Mouse (Mus musculus) MEL (cell line): Measurements from ENCODE around the gene Itm2b. TPM values are rescaled to one million over a fixed set of nuclear protein-coding genes. Genes with fewer than 3 reads are reported as not detected.
A peak's percentile ranks its signal among the peaks of the same experiment; 100 is the strongest.

Source experiments
- DNase-seq: peaks from one replicate; pipeline ENCODE4 v3.0.0; 2011; ENCODE audit warnings: low read depth, low spot score
- H3K27ac ChIP-seq: 2 replicates; pipeline ENCODE4 v1.5.1; 2012; ENCODE audit warnings: low read depth, mild to moderate bottlenecking, control low read depth, low read length, moderate library complexity; ENCODE audit not compliant: control insufficient read depth
- H3K27me3 ChIP-seq, 2 experiments: fragments of 150-350 bp in 1 of 2; sonication (generic) in 1 of 2; 2 replicates each; pipeline ENCODE4 v1.6.1; 2012; ENCODE audit warnings: low read length in 2 of 2, mild to moderate bottlenecking in 2 of 2, improper control_type of control experiment in 1 of 2, moderate library complexity in 1 of 2; ENCODE audit not compliant: insufficient read depth in 2 of 2, control insufficient read depth in 1 of 2
- H3K36me3 ChIP-seq, 2 experiments: 2 replicates each; pipeline ENCODE4 v1.6.1; 2012 to 2014; ENCODE audit warnings: low read length in 2 of 2, improper control_type of control experiment in 1 of 2, inconsistent platforms in 1 of 2, mild to moderate bottlenecking in 1 of 2; ENCODE audit not compliant: insufficient read depth in 2 of 2, control insufficient read depth in 1 of 2
- H3K4me1 ChIP-seq, 2 experiments: fragments of 150-350 bp in 1 of 2; sonication (generic) in 1 of 2; 2 replicates each; pipeline ENCODE4 v1.6.1; 2012; ENCODE audit warnings: low read length in 2 of 2, improper control_type of control experiment in 1 of 2, mild to moderate bottlenecking in 1 of 2; ENCODE audit not compliant: insufficient read depth in 2 of 2, control insufficient read depth in 1 of 2
- H3K4me3 ChIP-seq, 2 experiments: fragments of 150-350 bp in 1 of 2; sonication (generic) in 1 of 2; 2 replicates each; pipeline ENCODE4 v1.5.1; 2012; ENCODE audit warnings: low read depth in 2 of 2, low read length in 2 of 2, mild to moderate bottlenecking in 2 of 2, moderate library complexity in 2 of 2, control low read depth in 1 of 2, improper control_type of control experiment in 1 of 2; ENCODE audit not compliant: control insufficient read depth in 1 of 2, insufficient read depth in 1 of 2
- H3K79me2 ChIP-seq: 2 replicates; pipeline ENCODE4 v1.6.1; 2012; ENCODE audit warnings: mild to moderate bottlenecking, low read length, moderate library complexity; ENCODE audit not compliant: control insufficient read depth, poor library complexity, insufficient read depth
- H3K9ac ChIP-seq: 2 replicates; pipeline ENCODE4 v1.6.1; 2012; ENCODE audit warnings: low read depth, mild to moderate bottlenecking, control low read depth, low read length, moderate library complexity; ENCODE audit not compliant: control insufficient read depth, poor library complexity, severe bottlenecking
- H3K9me3 ChIP-seq: fragments of 150-350 bp; sonication (generic); replicated peaks from 2 replicates; pipeline ENCODE4 v1.6.1; 2012; ENCODE audit warnings: mild to moderate bottlenecking, low read length, improper control_type of control experiment, moderate library complexity; ENCODE audit not compliant: insufficient read depth
- BHLHE40 ChIP-seq: IDR thresholded peaks from 2 replicates; pipeline ENCODE4 v1.6.1; 2012; ENCODE audit warnings: low read depth, mild to moderate bottlenecking, inconsistent platforms, low read length, improper control_type of control experiment, borderline replicate concordance
- CHD1 ChIP-seq: IDR thresholded peaks from 2 replicates; pipeline ENCODE4 v1.6.1; 2012; ENCODE audit warnings: low read depth, mild to moderate bottlenecking, inconsistent platforms, low read length, improper control_type of control experiment
- CHD2 ChIP-seq: IDR thresholded peaks from 2 replicates; pipeline ENCODE4 v1.6.1; 2011; ENCODE audit warnings: low read length, improper control_type of control experiment
- CTCF ChIP-seq, 3 experiments: IDR thresholded peaks in 2 of 3; conservative IDR thresholded peaks in 1 of 3; 2 replicates each; pipeline ENCODE4 v1.5.1; 2011 to 2012; ENCODE audit warnings: low read length in 3 of 3, low read depth in 2 of 3, mild to moderate bottlenecking in 2 of 3, improper control_type of control experiment in 1 of 3, inconsistent platforms in 1 of 3, mixed read lengths in 1 of 3, moderate library complexity in 1 of 3; ENCODE audit not compliant: control insufficient read depth in 1 of 3, insufficient read depth in 1 of 3, poor library complexity in 1 of 3, severe bottlenecking in 1 of 3
- E2F4 ChIP-seq: IDR thresholded peaks from 2 replicates; pipeline ENCODE4 v1.6.1; 2011; ENCODE audit warnings: low read depth, low read length, improper control_type of control experiment, borderline replicate concordance
- ELF1 ChIP-seq: IDR thresholded peaks from 2 replicates; pipeline ENCODE4 v1.6.1; 2014; ENCODE audit warnings: low read depth, mild to moderate bottlenecking, inconsistent platforms, low read length, improper control_type of control experiment, moderate library complexity
- EP300 ChIP-seq, 2 experiments: IDR thresholded peaks; 2 replicates each; pipeline ENCODE4 v1.6.1; 2011; ENCODE audit warnings: improper control_type of control experiment in 2 of 2, low read length in 2 of 2, low read depth in 1 of 2, mild to moderate bottlenecking in 1 of 2
- ETS1 ChIP-seq: IDR thresholded peaks from 2 replicates; pipeline ENCODE4 v1.6.1; 2012; ENCODE audit warnings: low read depth, mild to moderate bottlenecking, inconsistent platforms, low read length, improper control_type of control experiment, moderate library complexity
- GABPA ChIP-seq: IDR thresholded peaks from 2 replicates; pipeline ENCODE4 v1.6.1; 2012; ENCODE audit warnings: low read depth, mild to moderate bottlenecking, inconsistent platforms, low read length, improper control_type of control experiment, moderate library complexity
- GATA1 ChIP-seq: IDR thresholded peaks from 2 replicates; pipeline ENCODE4 v1.6.1; 2011; ENCODE audit warnings: low read depth, low read length, improper control_type of control experiment
- HCFC1 ChIP-seq: IDR thresholded peaks from 2 replicates; pipeline ENCODE4 v1.6.1; 2012; ENCODE audit warnings: low read depth, mild to moderate bottlenecking, inconsistent platforms, low read length, improper control_type of control experiment, moderate library complexity
- JUND ChIP-seq: IDR thresholded peaks from 2 replicates; pipeline ENCODE4 v1.6.1; 2011; ENCODE audit warnings: low read depth, mild to moderate bottlenecking, improper control_type of control experiment, low read length
- KAT2A ChIP-seq: conservative IDR thresholded peaks from 2 replicates; pipeline ENCODE4 v1.6.1; 2012; ENCODE audit warnings: low read depth, low read length, improper control_type of control experiment, inconsistent platforms
- MAFK ChIP-seq: IDR thresholded peaks from 2 replicates; pipeline ENCODE4 v1.6.1; 2011; ENCODE audit warnings: low read depth, mild to moderate bottlenecking, low read length, improper control_type of control experiment, borderline replicate concordance
- MAX ChIP-seq: IDR thresholded peaks from 2 replicates; pipeline ENCODE4 v1.6.1; 2011; ENCODE audit warnings: low read length, improper control_type of control experiment
- MAZ ChIP-seq: IDR thresholded peaks from 2 replicates; pipeline ENCODE4 v1.6.1; 2012; ENCODE audit warnings: low read depth, mild to moderate bottlenecking, inconsistent platforms, low read length, improper control_type of control experiment
- MXI1 ChIP-seq: IDR thresholded peaks from 2 replicates; pipeline ENCODE4 v1.6.1; 2011; ENCODE audit warnings: mild to moderate bottlenecking, low read depth, low read length, improper control_type of control experiment
- MYB ChIP-seq: IDR thresholded peaks from 2 replicates; pipeline ENCODE4 v1.6.1; 2011; ENCODE audit warnings: mild to moderate bottlenecking, low read depth, low read length, improper control_type of control experiment
- NELFE ChIP-seq: IDR thresholded peaks from 2 replicates; pipeline ENCODE4 v1.6.1; 2011; ENCODE audit warnings: low read depth, low read length, improper control_type of control experiment
- NRF1 ChIP-seq: IDR thresholded peaks from 2 replicates; pipeline ENCODE4 v1.6.1; 2014; ENCODE audit warnings: low read depth, mild to moderate bottlenecking, inconsistent platforms, low read length, improper control_type of control experiment, moderate library complexity; ENCODE audit not compliant: poor library complexity, insufficient read depth, severe bottlenecking
- POLR2A ChIP-seq, 2 experiments: IDR thresholded peaks; 2 replicates each; pipeline ENCODE4 v1.6.1; 2011 to 2012; ENCODE audit warnings: low read length in 2 of 2, mild to moderate bottlenecking in 2 of 2, control low read depth in 1 of 2, improper control_type of control experiment in 1 of 2, low read depth in 1 of 2, moderate library complexity in 1 of 2; ENCODE audit not compliant: control insufficient read depth in 1 of 2, insufficient read depth in 1 of 2, poor library complexity in 1 of 2
- POLR2AphosphoS2 ChIP-seq: IDR thresholded peaks from 2 replicates; pipeline ENCODE4 v1.6.1; 2011; ENCODE audit warnings: low read length, improper control_type of control experiment
- POLR2AphosphoS5 ChIP-seq: IDR thresholded peaks from 2 replicates; pipeline ENCODE4 v1.6.1; 2012; ENCODE audit warnings: low read depth, borderline replicate concordance, mild to moderate bottlenecking, inconsistent platforms, low read length, moderate library complexity, mixed read lengths
- RAD21 ChIP-seq: IDR thresholded peaks from 2 replicates; pipeline ENCODE4 v1.6.1; 2011; ENCODE audit warnings: mild to moderate bottlenecking, low read depth, low read length, improper control_type of control experiment
- RCOR1 ChIP-seq: IDR thresholded peaks from 2 replicates; pipeline ENCODE4 v1.6.1; 2012; ENCODE audit warnings: low read depth, mild to moderate bottlenecking, inconsistent platforms, low read length, improper control_type of control experiment
- SIN3A ChIP-seq: IDR thresholded peaks from 2 replicates; pipeline ENCODE4 v1.6.1; 2012; ENCODE audit warnings: low read length, improper control_type of control experiment, inconsistent platforms
- TAL1 ChIP-seq: IDR thresholded peaks from 2 replicates; pipeline ENCODE4 v1.6.1; 2012; ENCODE audit warnings: mild to moderate bottlenecking, inconsistent platforms, low read length, moderate library complexity, mixed read lengths
- TBP ChIP-seq: IDR thresholded peaks from 2 replicates; pipeline ENCODE4 v1.8.0; 2011; ENCODE audit warnings: low read depth, low read length, improper control_type of control experiment
- TCF12 ChIP-seq: IDR thresholded peaks from 2 replicates; pipeline ENCODE4 v1.6.1; 2014; ENCODE audit warnings: low read depth, mild to moderate bottlenecking, inconsistent platforms, low read length, improper control_type of control experiment, moderate library complexity
- UBTF ChIP-seq: IDR thresholded peaks from 2 replicates; pipeline ENCODE4 v1.6.1; 2012; ENCODE audit warnings: low read depth, mild to moderate bottlenecking, inconsistent platforms, low read length, improper control_type of control experiment, moderate library complexity, borderline replicate concordance; ENCODE audit not compliant: insufficient read depth
- USF1 ChIP-seq: IDR thresholded peaks from 2 replicates; pipeline ENCODE4 v1.6.1; 2014; ENCODE audit warnings: low read depth, mild to moderate bottlenecking, inconsistent platforms, low read length, improper control_type of control experiment, moderate library complexity
- USF2 ChIP-seq, 2 experiments: IDR thresholded peaks; 2 replicates each; pipeline ENCODE4 v1.6.1; 2011 to 2012; ENCODE audit warnings: improper control_type of control experiment in 2 of 2, low read length in 2 of 2, borderline replicate concordance in 1 of 2, inconsistent platforms in 1 of 2, low read depth in 1 of 2, mild to moderate bottlenecking in 1 of 2; ENCODE audit not compliant: insufficient read depth in 1 of 2
- ZC3H11A ChIP-seq: IDR thresholded peaks from 2 replicates; pipeline ENCODE4 v1.6.1; 2012; ENCODE audit warnings: low read depth, mild to moderate bottlenecking, inconsistent platforms, low read length, improper control_type of control experiment
- ZKSCAN1 ChIP-seq: IDR thresholded peaks from 2 replicates; pipeline ENCODE4 v1.6.1; 2012; ENCODE audit warnings: low read depth, mild to moderate bottlenecking, inconsistent platforms, low read length, improper control_type of control experiment, moderate library complexity
- ZNF384 ChIP-seq: IDR thresholded peaks from 2 replicates; pipeline ENCODE4 v1.6.1; 2012; ENCODE audit warnings: low read depth, mild to moderate bottlenecking, inconsistent platforms, low read length, improper control_type of control experiment
- polyA plus RNA-seq, 2 experiments: library from polyadenylated mRNA; stranded (reverse) in 1 of 2; unstranded in 1 of 2; fragments of >175 nt in 1 of 2; fragments of >200 nt in 1 of 2; gene quantifications; 2 replicates each; pipeline versions ENCODE4 v1.2.1 to v1.2.4; 2012; ENCODE audit warnings: low replicate concordance in 2 of 2, low read depth in 1 of 2; ENCODE audit not compliant: insufficient read length in 2 of 2, insufficient read depth in 1 of 2, missing spikeins in 1 of 2
- total RNA-seq: library from RNA; depleted of rRNA; stranded (reverse); fragments of 300-350 nt; gene quantifications from 2 replicates; pipeline ENCODE4 v1.2.3, GENCODE M21; 2012; rRNA removed

The Itm2b gene
- 54.0 and 56.3 TPM in 2 replicates for total RNA-seq
- polyA plus RNA-seq: 100 to 1,000 TPM; 101 to 312 TPM

DNA sequence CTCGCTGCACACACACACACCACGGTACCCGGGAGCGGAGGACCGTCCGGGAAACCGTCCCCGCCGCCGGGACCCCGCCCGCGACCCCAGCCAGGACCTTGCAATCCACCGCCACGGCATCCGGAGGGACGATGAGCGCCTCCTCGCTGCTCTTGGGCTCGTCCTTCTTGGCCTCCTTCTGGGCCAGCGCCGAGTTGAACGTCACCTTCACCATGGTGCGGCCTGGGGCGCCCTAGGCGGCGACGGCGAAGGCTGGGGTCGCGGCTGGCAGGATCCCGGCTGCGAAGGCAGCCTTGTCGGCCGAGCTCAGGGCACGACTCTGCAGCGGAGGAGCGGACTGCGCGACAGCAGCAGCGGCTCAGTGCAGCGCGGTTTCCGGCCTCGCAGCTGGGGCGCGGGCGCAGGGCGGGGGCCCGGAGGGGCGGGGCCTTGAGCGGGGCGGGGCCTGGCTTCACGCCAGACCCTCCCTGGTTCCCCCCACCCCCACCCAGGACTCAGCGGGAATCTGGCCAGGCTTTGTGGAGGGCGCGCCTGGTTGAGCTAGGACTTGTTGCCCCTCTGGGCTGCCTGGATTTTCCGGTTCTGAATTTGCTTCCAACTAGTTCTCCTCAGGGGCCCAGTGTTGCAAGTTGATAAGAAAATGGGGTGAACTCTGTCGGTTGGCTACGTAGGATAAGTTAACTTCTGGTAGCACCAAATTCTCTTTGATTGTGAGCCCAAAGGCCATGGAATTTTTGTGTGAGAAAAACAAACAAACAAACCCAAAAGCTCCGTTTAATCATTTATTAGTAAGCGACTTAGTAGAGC, at the start of gene Itm2b:
Gene Itm2b (minus strand): TSS at position 377 of the 807 bp plus-strand sequence.
- peak; percentile 85 for DNase-seq
- Histone ChIP-seq H3K4me1 (peaks cover 13 to 22% of the 10 kb centered on the region in 2 experiments), H3K9me3 (no peaks in the 10 kb centered on the region), H3K79me2 (peaks cover 15% of the 10 kb centered on the region), H3K9ac (peak within 1 kb of the TSS; percentile 96), H3K27ac (peak within 1 kb of the TSS; percentile 86), H3K36me3 (peaks cover 0 to 36% of the 10 kb centered on the region in 2 experiments; a peak in 2 of 4 replicates), H3K27me3 (no peaks in the 10 kb centered on the region), H3K4me3 (peak within 1 kb of the TSS; percentile 93 to 94)
- TF ChIP-seq POLR2AphosphoS5: no peak; the same call in 1 of the 2 replicates
- no peak for TF ChIP-seq E2F4
- no peak; the same call in 1 of the 2 replicates for TF ChIP-seq RCOR1
- TF ChIP-seq ELF1: 0 out of 2 replicates have a peak, but pooled peaks have one; percentile 15
- TF ChIP-seq MAFK: no peak
- TF ChIP-seq CHD2: 0 out of 2 replicates have a peak, but pooled peaks have one; percentile 14
- TF ChIP-seq TBP: no peak
- no peak for TF ChIP-seq GABPA
- TF ChIP-seq TAL1: peak; percentile 66
- 0 out of 2 replicates have a peak, but pooled peaks have one; percentile 62 for TF ChIP-seq POLR2AphosphoS2
- peak; percentile 75 for TF ChIP-seq GATA1
- peak; percentile 51 to 69 for TF ChIP-seq EP300 (IDR thresholded peaks at IDR 0.05; ENCODE audit: low read depth in 1 of 2, low read length in 2 of 2)
- TF ChIP-seq UBTF: no peak
- no peak for TF ChIP-seq CTCF (IDR thresholded peaks at IDR 0.05 in 2 of 3, conservative IDR thresholded peaks at IDR 0.05 in 1 of 3; ENCODE audit: control insufficient read depth in 1 of 3, insufficient read depth in 1 of 3, low read depth in 2 of 3, low read length in 3 of 3, poor library complexity in 1 of 3, severe bottlenecking in 1 of 3)
- TF ChIP-seq ZNF384: no peak
- no peak for TF ChIP-seq MAX
- TF ChIP-seq MXI1: peak; percentile 45; the same call in 1 of the 2 replicates
- no peak for TF ChIP-seq NRF1
- no peak for TF ChIP-seq USF1
- no peak for TF ChIP-seq ZKSCAN1
- TF ChIP-seq BHLHE40: peak; percentile 14; the same call in 1 of the 2 replicates
- 0 out of 2 replicates have a peak, but pooled peaks have one; percentile 45 for TF ChIP-seq HCFC1
- TF ChIP-seq CHD1: no peak
- peak; percentile 78 for TF ChIP-seq SIN3A
- peak; percentile 60; the same call in 1 of the 2 replicates for TF ChIP-seq ETS1
- peak; percentile 51; the same call in 1 of the 2 replicates for TF ChIP-seq TCF12
- TF ChIP-seq JUND: no peak
- TF ChIP-seq RAD21: no peak
- TF ChIP-seq MAZ: peak; percentile 69; the same call in 1 of the 2 replicates
- peak; percentile 81 for TF ChIP-seq NELFE
- TF ChIP-seq MYB: peak; percentile 18; the same call in 1 of the 2 replicates
- TF ChIP-seq KAT2A: no peak
- TF ChIP-seq POLR2A (IDR thresholded peaks at IDR 0.05; ENCODE audit: control insufficient read depth in 1 of 2, insufficient read depth in 1 of 2, low read depth in 1 of 2, low read length in 2 of 2, poor library complexity in 1 of 2): peak; percentile 75 to 92; a peak in 3 of 4 replicates
- no peak for TF ChIP-seq USF2 (IDR thresholded peaks at IDR 0.05; ENCODE audit: borderline replicate concordance in 1 of 2, insufficient read depth in 1 of 2, low read depth in 1 of 2, low read length in 2 of 2)
- no peak for TF ChIP-seq ZC3H11A
